Mouse (Mus musculus): ENCODE data around the gene Gm17087. TPM values are rescaled to one million over a fixed set of nuclear protein-coding genes. Genes with fewer than 3 reads are reported as not detected.
A peak's percentile ranks its signal among the peaks of the same experiment; 100 is the strongest.

Gm17087 gene
- 1 to 10 TPM in 2 of 3 experiments, not detected in 1; 2.2 to 3.6 TPM for polyA plus RNA-seq (2017; shearing (Covaris generic))

DNA sequence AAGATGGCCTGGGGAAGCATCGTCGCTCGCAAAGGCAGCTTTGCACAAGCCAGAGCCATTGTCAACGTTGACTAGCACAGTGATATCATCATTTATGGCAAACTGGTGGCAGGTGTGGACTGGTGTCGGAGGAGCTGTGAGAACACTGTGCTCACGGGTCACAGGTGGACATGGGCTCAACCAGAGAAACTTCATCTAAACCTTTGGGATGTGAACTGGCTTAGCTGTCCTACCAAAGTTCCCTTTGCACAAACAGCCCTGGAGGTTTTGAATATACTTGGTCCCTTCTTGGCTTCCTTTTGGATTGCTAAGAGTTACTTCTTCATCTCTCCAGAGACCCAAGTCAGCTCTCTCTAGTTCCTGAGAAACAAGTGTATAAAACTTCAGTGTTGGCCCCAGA lies at the start of gene Gm17087:
Gene Gm17087 (minus strand): TSS at position 101 of the 400 bp plus-strand sequence.
- ATAC-seq = no peak

DNA sequence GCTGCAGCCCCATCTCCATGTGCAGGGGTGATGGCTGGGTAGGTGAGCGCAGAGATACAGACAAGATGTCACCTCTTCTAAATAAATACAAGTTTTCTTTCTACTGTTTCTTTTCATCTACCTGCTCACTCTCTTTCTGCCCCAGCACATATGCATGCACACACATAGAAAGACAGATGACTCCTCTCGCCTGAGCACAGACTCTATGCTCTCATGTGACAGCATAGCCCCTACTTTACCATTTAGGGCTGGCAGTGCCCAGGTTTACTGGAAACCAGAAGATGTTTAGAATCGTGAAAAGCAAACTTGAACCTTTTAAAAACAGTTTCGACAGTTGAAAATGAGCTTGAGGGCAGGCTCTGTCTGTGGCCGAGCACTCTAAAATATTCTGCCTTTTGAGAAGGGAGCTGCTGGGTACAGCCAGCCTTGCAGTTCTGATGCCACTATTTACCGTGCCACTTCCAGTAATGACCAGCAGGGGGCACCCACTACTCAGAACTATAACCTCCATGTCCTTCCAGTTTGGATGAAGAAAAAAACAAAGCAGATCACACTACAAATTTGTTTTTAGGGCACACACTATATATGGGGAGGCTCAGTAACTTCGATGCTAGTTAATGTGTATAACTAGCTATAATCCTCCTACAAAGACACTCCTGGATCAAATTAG lies 47.3 kb upstream of the Gm17087 start:
- no peak for ATAC-seq

DNA sequence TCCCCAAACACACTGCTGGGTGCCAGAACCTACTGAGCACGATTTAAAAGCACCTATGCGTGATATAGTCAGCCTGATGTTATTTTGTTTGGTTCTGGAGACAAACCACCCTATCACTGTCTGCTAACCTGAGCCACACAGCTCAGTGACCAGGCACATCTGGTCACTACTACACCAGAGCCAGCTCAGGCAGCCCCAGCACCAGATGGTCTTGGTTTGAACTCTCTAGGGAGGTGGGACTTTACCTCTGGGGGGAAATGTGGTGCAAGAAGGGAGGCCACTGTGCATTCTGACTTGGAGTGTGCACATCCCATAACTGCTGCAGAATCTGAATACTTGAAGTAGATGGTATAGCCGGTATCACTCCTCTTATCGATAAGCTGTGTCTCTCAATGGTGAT lies 45.2 kb upstream of the Gm17087 start:
- no peak for ATAC-seq

DNA sequence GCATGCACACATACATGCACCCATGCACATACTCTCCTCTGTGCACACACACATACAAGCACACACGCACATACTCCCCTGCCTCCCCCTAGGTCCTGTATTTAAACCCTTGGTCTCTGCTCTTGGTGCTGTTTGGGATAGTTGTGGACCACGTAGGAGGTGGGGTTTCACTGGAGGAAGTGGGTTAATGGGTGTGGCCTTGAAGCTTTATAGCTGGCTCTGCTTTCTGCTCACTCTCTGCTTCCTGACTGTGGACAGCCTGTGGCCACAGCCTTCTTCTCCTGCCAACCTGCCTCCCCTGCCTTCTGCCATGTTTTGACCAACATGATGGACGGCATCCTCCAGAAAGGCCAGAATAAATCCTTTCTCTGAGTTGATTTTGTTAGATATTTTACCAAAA lies 39.9 kb upstream of the Gm17087 start:
- no peak for ATAC-seq

DNA sequence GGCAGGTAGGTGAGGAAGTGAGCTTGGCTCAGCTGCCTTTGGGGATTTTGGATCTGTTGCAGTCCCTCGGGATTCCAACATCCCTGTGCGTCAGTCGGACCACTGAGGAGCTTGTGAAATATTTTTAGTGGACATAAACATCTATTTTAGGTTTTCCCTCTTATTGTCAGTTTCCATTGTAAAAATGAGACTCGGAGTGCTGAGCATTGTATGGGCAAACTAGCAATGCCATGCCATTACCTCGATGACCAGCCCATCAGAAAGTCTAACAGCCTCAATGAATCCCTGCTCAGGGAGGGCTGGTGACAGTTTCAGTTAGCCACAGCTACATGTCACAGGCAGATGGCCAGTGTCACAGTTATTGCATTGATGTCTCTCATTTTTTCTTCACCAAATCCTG lies 39.2 kb upstream of the Gm17087 start:
- no peak for ATAC-seq

DNA sequence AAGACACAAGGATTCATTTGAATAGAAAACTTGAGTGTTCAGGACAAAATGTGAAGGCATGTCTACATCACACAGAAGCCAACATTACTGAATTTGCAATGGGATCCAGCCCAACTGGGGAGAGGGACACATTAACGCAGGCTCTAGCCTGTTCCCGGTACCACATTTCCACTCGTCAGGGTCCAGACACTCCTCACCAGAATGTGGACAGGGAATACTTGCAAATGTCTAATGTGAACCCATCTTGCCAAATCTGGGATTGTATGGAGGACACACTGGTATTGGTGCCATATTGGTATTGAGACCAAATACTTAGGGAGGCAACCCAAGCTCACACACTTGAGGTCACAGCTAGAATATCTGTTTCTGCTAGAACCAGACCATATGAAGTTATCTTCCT lies 36.2 kb upstream of the Gm17087 start:
- ATAC-seq = no peak

DNA sequence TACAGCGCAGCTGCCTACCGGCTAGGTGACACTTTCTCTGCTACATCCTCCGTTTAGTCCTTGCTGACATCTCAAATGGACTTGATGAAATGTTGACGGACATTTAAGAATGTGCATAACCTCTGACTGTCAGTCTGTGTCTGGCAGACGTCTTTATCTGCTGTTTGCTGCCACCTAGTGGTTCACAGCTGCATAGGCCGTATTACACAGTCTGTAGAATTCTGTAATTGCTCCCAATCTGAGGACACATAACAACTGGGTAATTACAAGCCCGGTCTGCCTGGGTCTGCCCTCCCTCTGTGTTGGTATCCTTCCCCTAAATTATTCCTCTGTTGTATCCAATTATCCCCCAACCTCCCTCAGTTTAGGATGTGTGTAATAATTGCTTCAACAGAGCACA lies 31.0 kb upstream of the Gm17087 start:
- ATAC-seq = peak; percentile 66

DNA sequence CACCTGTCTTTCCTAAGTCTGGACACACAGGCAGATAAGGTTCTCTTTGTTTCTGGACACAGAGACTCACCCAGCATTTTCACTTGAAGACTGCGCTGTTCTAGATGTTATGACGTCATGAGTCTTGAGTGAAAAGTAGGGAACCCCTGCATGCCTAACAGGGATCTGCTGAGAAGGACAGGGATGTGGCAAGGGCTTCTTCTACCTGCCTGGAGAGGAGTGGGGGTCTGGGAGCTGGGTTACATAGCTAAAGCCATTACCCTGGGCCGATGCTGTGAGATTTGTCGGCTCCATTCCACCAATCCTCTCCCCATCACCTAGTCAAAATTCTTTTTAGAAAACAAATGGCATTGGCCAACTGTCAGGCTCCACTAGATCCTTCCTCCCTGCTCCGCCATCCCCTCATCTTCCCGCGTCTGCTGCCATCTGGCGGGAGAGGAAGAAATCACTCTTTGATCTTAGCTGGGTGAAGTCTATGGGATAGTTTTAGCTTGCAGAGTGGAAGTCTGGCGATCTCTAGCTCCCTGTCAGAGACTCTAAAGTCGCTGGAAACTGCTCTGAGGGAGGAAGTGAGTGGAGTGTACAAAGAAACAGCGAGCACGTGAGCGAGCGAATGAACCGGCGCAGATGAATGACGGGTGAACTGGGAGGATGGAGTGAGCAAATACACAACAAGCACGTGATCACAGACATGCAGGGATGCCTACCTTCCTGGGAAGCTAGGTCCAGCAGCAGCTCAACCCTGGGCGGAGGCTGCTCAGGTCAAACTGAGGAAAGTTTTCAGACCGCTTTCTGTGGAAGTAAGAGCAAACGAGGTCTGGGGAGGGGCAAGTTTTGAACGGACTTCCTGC lies 25.9 kb upstream of the Gm17087 start:
- peak; percentile 73 for ATAC-seq

DNA sequence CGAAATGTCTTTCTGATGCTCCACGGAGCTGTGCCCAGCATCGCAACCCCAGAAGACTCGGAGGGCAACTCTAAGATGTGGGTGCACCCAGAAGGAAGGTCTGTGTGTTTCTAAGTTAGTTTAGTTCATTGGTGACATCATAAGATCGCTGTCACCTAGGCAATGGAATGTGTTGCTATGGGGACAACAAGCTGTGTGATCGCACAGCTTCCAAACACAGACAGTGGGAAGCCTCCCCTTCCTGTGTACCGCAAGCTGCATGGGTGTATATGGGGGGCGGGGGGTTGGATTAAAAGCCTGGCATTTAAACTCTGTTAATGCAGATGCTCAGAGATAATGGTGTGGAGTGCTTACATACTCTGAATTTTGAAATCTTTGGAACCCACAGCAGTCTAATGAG lies 14.8 kb upstream of the Gm17087 start:
- no peak for ATAC-seq

DNA sequence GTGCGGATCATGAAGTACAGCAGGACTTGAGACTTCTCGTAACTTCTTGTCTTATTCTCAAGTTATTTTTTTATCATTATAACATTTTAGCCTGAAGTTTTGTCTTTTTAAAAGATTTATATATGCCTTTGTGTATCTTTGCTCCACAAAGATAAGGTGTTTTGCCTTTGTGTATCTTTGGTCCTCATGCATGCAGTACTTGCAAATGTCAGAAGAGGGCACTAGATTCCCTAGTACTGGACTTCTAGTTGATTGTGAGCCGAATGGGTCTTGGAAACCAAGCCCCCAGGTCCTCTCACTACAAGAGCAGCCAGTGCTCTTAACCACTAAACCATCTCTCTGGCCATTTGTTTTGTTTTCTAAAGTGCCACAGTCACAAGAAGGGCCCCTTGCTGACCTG lies 13.6 kb upstream of the Gm17087 start:
- no peak for ATAC-seq

DNA sequence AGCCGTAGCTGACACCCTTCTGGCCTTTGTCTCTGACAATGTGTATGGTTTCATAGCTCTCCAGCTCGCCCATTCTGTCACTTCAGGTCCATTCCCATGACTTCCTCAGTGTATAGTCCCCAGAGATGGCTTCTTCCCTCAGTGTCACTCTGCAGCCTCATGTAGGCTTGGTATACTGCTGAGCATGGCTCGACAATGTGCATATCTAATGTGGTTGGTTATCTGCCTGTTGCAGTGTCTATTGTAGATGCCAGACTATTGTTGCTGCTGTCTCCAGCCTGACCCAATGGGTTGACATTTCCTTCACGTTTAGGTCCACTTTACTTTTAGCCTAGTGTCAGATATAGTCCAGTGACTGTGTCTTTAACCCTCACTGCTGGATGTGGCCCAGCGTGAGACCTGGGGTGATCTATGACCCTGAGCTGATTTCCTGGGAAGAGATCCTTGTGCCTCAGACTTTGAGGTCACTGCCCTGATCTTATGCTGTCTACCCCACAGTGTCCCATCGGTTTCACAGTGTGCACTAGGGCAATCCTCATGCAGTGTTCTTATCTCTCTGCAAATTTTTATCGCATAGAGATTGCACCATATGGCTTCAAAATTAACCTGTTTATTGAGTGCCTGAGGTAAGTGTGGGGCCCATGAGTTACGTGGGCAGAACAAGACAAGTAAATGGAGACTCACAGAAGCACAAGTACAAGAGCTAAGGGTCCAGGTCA lies 7.0 kb upstream of the Gm17087 start:
- ATAC-seq = no peak

DNA sequence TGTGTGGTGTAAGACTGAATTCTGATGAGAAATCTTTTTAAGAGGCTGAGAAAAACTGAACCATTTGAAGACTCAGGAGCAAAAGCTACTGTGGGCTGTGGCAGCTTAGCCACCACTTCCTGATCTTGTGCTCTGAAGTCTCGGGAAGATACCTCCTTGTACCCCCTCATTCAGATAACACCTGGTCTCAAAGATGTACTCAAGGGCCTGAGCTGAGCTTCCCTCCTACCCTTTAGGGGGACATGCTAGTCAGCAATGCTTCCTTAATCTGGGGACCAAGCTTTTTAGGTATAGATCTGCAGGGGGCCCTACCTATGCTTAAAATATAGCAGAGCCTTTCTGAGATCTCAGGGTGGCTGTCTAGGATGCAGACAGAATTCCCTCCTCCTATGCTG lies 3.9 kb downstream of the Gm17087 start:
- ATAC-seq = no peak

DNA sequence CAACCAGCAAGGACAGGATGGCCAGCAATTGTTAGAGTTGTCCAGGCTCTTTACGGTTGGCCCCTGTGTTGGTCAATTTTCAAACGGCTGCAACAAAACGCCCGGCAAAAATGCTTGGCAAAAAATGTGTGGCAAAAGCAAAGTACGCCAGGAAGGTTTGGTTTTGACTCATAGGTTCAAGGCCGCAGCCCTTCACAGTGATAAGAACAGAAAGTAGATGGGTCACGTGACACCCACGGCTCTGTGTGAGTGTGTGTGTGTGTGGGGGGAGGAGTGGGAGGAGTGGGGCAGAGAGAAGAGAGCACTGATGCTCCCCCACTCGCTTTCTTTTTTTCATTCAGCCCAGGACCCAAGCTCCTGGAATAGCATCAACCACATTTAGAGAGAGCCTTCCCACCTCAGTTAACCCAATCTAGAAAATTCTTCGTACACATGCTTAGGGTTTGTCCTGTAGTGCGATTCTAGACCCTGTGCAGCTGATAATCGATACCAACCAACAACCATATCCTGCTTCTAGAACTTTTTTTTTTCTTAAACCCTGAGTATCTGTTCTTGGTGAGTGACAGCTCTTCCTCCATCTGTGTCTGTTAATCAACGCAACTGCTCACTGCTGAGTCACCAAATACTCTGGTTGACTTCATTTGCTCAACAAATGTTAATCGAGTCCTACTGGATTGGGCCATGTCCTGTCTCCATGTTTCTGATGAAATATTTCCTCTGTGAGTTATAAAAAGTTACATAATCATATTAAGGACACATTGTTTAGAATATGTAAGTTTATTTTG lies 4.5 kb downstream of the Gm17087 start:
- peak; percentile 83 for ATAC-seq

DNA sequence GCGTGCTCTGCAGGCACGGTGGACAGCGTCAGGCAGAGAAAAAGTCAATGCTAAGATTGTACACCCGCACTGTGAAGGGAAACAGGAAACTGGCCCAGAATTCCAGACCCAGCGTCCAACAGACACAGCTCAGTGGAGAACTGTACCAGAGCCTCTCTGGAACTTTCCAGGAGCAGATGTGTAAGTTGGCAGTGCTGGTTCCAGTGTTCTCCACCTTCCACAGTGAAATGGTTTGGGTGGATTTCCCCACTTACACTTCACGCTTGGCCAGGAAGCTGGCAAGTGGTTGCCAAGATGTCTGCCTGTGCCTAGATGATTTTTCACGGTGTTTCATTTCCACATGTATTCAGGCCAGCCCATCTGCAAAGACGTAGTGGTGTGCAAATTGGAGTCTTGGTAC lies 8.8 kb downstream of the Gm17087 start:
- no peak for ATAC-seq

DNA sequence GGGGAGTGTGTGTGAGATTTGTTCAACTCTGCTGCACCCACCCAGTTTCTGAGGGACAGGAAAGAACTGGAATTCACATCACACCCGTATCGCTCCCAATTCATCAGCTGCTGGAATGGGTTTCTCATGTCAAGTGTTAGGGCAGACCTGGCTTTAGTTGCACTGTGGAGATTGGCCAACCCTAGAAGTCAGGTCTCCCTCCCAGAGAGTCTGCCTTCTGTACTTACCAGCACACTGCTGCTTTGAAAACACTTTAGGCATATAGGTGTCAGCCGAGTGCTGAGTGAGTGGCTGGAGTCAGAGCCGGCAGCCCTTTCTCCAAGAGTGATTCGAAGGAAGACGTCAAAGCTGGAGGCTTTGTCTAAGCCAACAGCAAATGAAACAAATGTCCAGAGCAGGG lies 10.5 kb downstream of the Gm17087 start:
- ATAC-seq = no peak

DNA sequence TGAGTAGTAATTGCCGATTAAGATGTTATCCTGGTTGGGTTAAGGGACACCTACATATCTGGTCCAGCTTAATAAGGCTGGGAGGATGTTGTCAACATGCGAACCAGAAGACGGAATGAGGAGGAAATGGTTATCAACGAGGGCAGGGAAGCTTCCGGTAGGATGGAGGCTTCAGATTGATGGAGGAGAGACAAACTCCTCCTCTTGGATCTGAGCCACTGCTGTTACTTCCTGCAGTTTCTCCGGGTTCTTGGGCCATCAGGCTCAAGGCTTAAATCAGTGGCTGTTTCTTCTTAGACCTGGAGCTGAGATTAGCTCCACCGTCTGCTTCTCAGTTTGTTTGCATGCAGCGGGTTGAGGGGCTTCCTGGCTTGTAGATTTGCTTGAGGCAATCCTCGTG lies 11.0 kb downstream of the Gm17087 start:
- no peak for ATAC-seq

DNA sequence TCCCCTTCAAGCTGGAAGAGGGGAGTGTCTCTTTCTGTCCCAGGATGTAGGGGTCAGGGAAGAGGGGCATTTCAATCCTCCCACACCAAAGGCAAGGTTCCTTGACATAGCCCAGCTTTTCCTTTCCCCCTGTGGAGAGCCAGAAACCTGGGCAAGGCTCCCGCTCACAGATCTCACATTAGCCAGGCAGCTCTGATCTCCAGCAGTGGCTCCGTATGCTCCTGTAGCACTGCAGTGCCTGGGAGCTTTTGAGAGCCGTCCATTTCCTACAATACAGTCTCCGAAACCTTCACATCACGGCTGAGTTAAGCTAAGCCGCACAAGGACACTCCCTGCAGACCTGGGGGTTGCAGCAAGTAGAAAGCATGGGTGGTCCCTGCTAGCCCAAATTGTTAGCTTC lies 12.5 kb downstream of the Gm17087 start:
- no peak for ATAC-seq

DNA sequence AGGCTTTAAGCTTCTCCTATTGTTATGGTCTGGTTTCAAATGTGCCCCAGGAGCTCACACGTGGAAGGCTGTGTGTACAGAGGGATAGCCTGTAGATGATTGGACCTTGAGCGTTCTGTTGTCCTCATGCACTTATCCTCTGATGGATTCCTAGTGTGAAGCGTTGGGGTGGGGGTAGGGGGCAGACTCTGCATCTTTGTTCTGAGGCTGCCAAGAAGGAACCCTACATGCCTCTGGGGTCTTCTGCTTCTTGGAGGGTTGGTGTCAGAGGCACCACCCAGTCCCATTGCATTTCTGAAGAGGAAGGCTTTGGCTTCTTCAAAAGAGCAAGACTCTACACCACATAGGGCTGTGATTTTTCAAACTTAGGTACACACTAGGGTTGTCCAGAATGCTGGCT lies 13.1 kb downstream of the Gm17087 start:
- ATAC-seq = no peak

DNA sequence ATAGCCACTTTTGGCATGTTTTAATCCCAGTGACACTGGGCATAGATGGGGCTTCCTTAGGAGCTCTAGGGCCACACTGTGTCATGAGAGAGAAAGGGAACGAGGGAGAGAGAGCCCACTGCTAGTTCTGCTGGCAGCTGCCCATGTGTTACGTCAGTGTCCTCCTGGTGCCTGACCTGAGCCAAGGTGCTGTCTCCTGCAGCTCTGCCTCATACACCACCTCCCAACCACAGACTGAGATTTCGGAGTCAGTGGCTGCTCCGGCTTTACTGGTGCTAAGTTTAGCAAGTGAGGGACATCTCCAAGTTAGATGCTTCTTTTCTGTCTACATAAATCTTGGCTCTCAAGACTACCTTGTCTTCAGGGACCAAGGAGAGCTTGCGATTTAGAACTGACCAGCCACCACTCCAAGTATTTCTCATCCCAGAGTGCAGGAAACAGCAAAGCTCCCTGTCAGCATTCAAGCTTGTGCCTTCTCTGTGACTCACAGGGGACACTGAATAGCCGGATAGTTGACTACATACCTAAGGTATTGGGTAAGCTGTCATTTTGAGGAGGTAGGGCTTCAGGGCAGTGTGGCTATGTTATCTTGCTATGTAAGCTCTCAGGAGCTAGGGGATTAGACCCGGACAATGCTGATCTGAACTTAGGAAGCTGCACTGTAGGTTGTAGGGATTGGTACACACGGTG lies 14.3 kb downstream of the Gm17087 start:
- no peak for ATAC-seq

DNA sequence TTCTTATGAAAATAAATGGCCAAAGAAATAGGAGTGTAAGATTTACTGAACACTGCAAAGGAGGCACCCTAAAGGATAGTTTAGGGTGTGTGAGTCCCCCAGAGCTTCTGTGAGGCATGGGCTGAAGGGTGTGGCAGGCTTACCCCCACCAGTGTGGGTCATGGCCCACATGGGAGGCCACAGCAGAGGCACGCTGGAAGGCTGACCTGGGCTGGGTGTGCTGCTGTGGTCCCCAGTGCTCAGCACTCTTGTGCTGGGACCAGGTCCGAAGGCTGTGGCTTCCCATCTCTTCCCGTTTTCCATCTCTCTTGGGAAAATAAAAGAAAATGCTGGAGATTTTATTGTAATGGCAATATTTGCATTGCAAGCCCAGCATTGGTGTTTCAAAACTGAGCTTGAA lies 15.1 kb downstream of the Gm17087 start:
- no peak for ATAC-seq

DNA sequence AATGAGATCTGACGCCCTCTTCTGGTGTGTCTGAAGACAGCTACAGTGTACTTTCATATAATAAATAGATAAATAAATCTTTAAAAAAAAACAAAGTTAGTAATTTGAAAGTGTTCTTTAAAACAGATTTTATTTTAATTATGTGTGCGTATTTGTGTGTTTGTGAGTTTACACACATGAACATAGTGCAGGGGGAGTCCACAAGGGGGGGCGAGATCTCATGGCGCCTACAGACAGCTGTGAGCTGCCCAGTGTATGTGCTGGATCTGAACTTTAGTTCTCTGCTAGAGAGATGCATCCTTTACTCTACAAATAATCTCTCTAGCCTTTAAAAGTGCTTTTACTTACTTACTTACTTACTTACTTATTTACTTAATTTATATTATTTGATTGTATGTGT lies 18.0 kb downstream of the Gm17087 start:
- no peak for ATAC-seq

DNA sequence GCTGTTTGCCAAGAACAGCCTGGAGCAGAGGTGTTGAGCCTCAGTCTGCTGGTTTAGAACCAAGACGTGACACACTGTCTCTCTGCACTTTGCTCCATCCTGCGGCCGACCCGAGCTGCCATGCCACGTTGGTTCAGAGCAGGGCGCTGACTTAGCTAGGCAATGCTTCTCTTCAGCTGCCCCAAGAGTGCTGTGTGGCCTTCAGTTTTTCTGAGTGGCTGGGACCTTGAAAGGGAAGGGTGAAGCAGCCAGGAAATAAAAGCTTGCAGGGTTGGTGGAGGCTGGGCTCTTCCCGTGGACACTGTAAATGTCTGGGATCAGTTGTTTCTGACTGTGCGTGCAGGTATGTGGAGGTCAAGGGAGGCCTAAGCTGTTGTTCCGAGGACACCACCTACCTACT lies 20.4 kb downstream of the Gm17087 start:
- ATAC-seq = no peak
